Mouse (Mus musculus) ES-E14 (cell line): Measurements from ENCODE around the gene Hils1. TPM values are rescaled to one million over a fixed set of nuclear protein-coding genes. Genes with fewer than 3 reads are reported as not detected.

Source experiments
- DNase-seq: peaks from one replicate; pipeline ENCODE4 v3.0.0-alpha.2; 2013; ENCODE audit warnings: low read depth, low spot score
- H3K27ac ChIP-seq: 2 replicates; pipeline ENCODE4 v1.5.1; 2012; ENCODE audit warnings: low read depth, mild to moderate bottlenecking, low read length, moderate library complexity, mixed read lengths; ENCODE audit not compliant: poor library complexity, insufficient read depth, severe bottlenecking
- H3K36me3 ChIP-seq: 2 replicates; pipeline ENCODE4 v1.6.1; 2012; ENCODE audit warnings: mild to moderate bottlenecking, low read length, moderate library complexity, mixed read lengths; ENCODE audit not compliant: control insufficient read depth, poor library complexity, insufficient read depth, severe bottlenecking
- H3K4me1 ChIP-seq, 2 experiments: fragments of 150-350 bp in 1 of 2; sonication (generic) in 1 of 2; 2 replicates each; pipeline ENCODE4 v1.6.1; 2012; ENCODE audit warnings: low read length in 2 of 2, mild to moderate bottlenecking in 1 of 2, mixed read lengths in 1 of 2; ENCODE audit not compliant: control insufficient read depth in 2 of 2, insufficient read depth in 2 of 2, poor library complexity in 1 of 2
- H3K4me3 ChIP-seq, 2 experiments: fragments of 150-350 bp in 1 of 2; sonication (generic) in 1 of 2; 2 replicates each; pipeline ENCODE4 v1.5.1; 2012; ENCODE audit warnings: low read length in 2 of 2, low read depth in 1 of 2, mild to moderate bottlenecking in 1 of 2, mixed read lengths in 1 of 2; ENCODE audit not compliant: insufficient read depth in 1 of 2, poor library complexity in 1 of 2, severe bottlenecking in 1 of 2
- H3K9ac ChIP-seq: 2 replicates; pipeline ENCODE4 v1.6.1; 2012; ENCODE audit warnings: low read depth, mild to moderate bottlenecking, low read length, mixed read lengths; ENCODE audit not compliant: poor library complexity, insufficient read depth, severe bottlenecking
- H3K9me3 ChIP-seq: fragments of 150-350 bp; sonication (generic); 2 replicates; pipeline ENCODE4 v1.6.1; 2012; ENCODE audit warnings: low read depth, mild to moderate bottlenecking, low read length; ENCODE audit not compliant: control insufficient read depth, insufficient read depth
- CHD2 ChIP-seq: IDR thresholded peaks from 2 replicates; pipeline ENCODE4 v1.6.1; 2014; ENCODE audit warnings: mild to moderate bottlenecking, low read depth, low read length, inconsistent platforms
- HCFC1 ChIP-seq: IDR thresholded peaks from 2 replicates; pipeline ENCODE4 v1.6.1; 2012; ENCODE audit warnings: low read length, inconsistent platforms, borderline replicate concordance; ENCODE audit not compliant: insufficient read depth
- MAFK ChIP-seq: IDR thresholded peaks from 2 replicates; pipeline ENCODE4 v1.6.1; 2014; ENCODE audit warnings: mild to moderate bottlenecking, low read depth, low read length, inconsistent platforms; ENCODE audit not compliant: insufficient read depth
- ZC3H11A ChIP-seq: IDR thresholded peaks from 2 replicates; pipeline ENCODE4 v1.6.1; 2012; ENCODE audit warnings: low read depth, mild to moderate bottlenecking, inconsistent platforms, low read length, borderline replicate concordance
- ZNF384 ChIP-seq: IDR thresholded peaks from 2 replicates; pipeline ENCODE4 v1.6.1; 2012; ENCODE audit warnings: low read depth, low read length, inconsistent platforms
- in situ Hi-C, 2 experiments: fragments of 600-800 bp; cut with MboI; formaldehyde crosslinking; loops; one replicate each; pipeline ENCODE4 v1.15.1; 2025; ENCODE audit warnings: low sequenced_read_pairs in 2 of 2, inconsistent platforms in 1 of 2; ENCODE audit not compliant: unreplicated experiment in 2 of 2
- total RNA-seq: library from RNA; depleted of rRNA; stranded (reverse); fragments of 300-350 nt; gene quantifications from 2 replicates; pipeline ENCODE4 v1.2.3, GENCODE M21; 2012

Hils1 gene
- total RNA-seq, 1 experiment: not detected

DNA sequence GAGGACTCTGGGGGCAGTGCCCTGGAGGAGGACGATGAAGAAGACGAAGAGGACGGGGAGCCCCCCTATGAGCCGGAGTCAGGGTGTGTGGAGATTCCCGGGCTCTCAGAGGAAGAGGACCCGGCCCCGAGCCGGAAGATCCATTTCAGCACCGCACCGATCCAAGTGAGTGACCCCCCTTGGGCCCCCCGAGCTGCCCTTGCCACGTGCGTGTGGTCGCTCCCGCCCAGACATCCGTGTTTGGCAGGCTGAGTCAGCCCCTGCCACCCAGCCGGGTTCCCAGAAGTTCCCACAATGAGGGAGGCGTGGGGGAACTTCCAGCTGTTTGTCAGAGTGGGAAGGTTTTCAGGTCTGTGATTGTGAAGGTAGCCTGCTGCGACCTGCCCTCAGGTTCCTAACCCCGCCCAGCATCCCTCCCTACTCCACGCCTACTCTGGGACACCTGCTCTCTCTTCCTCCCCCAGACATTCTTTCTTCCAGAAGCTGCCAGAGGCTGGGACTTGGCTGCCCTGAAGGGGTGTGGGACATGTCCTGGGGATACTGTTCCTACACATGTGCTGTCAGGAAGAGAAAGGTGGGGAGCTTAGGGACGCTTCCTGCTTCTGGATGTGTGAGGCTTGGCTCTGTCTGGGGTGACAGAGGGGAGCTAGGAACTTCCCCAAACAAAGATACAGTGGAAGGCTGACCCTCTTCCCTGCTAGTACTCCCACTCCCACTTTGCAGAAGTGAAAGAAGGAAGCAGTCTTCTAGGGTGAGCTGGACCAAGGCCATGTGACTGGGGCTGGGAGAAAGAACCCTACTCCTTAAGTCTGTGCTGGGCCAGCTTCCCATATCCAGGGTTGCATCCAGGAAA is 25.6 kb downstream of the Hils1 start:
- peak; percentile 75 for DNase-seq
- peaks cover 13% of the 10 kb centered on the region; the same call in 1 of the 2 replicates for H3K36me3 ChIP-seq
- H3K9ac ChIP-seq: peak overlapping the region; percentile 79
- H3K27ac ChIP-seq: no peak overlapping the region
- peak overlapping the region; percentile 81 to 89 for H3K4me3 ChIP-seq
- H3K9me3 ChIP-seq: no peaks in the 10 kb centered on the region
- TF ChIP-seq CHD2 (no peak), ZNF384 (no peak), MAFK (no peak), HCFC1 (0 out of 2 replicates have a peak, but pooled peaks have one; percentile 34), ZC3H11A (no peak)
- in situ Hi-C loops: no loop called here
- H3K4me1 ChIP-seq: peaks cover 3 to 27% of the 10 kb centered on the region in 2 experiments; a peak in 3 of 4 replicates

DNA sequence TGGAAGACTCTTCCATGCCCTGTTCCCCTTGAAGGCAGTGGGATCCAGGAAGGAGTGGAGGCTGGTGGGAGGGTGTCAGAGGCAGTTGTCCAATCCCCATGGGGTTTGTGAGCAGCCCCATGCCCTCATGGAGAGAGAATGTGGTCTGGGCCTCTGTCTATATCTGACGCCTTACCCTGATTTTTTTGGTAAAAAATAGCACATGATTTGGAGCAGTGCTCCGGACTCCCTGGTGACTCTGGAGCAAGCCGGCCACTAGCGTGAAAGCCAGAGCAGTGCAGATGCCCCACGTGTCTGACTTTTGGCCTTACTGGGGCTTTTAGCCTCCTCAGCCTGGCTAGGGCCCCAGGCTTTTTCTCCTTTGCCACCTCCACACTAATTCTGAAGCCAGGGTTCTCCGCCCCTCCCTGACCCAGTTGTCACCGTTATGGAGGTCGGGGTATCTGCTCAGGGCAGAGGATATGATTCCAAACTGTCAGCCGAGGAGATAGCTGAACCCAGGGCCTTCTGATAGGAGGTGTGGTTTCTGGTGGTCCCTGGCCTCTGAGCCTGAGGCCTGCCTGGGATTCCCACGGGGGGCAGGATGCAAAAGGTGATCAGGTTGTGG is 26.9 kb downstream of the Hils1 start:
- Histone ChIP-seq H3K36me3 (peaks cover 13% of the 10 kb centered on the region; the same call in 1 of the 2 replicates), H3K27ac (no peak overlapping the region), H3K9ac (no peak overlapping the region), H3K4me3 (no peak overlapping the region), H3K4me1 (peaks cover 0 to 18% of the 10 kb centered on the region in 2 experiments; a peak in 3 of 4 replicates), H3K9me3 (no peaks in the 10 kb centered on the region)
- DNase-seq: no peak
- TF ChIP-seq MAFK (no peak), HCFC1 (no peak), ZNF384 (no peak), ZC3H11A (no peak), CHD2 (no peak)
- in situ Hi-C loops: no loop called here

DNA sequence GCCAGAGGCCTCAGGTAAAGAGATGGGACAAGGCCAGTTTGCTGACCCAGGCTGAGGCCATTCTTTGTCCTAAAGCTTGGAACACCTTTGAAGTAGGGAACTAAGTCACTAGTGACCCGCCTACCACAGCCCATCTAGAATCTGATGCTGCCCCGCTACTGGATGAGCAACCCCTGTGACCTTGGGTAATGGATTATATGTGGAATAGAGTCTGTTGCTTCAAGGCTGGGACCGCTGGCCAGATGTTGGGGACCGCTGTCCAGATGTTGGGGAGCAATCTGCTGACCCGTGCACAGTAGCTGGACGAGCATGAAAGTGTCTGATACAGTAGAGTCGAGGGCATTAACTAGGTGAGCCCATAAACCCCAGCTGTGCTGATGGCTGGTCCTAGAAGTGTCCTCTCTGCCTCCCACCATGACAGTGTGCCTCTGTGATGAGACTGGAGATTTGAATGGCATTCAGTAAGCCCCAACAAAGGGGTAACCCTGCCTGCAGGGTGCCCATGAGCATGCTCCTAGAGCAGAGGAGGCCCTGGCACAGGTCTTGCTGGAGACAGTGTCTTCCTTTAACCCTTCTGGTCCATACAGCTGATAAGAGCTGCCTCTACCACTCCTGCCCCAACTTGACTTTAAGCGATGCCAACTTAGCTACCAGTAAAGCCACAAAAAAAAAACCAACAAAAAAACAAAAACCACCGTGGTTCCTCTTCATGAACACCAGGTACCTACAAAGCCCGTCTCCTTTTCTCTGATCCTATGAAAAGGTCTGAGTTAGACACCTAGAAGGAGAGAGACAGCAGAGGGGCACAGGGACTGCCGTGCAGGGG is 27.8 kb downstream of the Hils1 start:
- Histone ChIP-seq H3K4me3 (no peak overlapping the region), H3K4me1 (peaks cover 0 to 18% of the 10 kb centered on the region in 2 experiments; a peak in 2 of 4 replicates), H3K27ac (no peak overlapping the region), H3K36me3 (peaks cover 13% of the 10 kb centered on the region; the same call in 1 of the 2 replicates), H3K9me3 (no peaks in the 10 kb centered on the region), H3K9ac (no peak overlapping the region)
- TF ChIP-seq ZC3H11A (no peak), MAFK (no peak), ZNF384 (no peak), CHD2 (no peak), HCFC1 (no peak)
- in situ Hi-C loops: no loop called here
- DNase-seq: no peak

DNA sequence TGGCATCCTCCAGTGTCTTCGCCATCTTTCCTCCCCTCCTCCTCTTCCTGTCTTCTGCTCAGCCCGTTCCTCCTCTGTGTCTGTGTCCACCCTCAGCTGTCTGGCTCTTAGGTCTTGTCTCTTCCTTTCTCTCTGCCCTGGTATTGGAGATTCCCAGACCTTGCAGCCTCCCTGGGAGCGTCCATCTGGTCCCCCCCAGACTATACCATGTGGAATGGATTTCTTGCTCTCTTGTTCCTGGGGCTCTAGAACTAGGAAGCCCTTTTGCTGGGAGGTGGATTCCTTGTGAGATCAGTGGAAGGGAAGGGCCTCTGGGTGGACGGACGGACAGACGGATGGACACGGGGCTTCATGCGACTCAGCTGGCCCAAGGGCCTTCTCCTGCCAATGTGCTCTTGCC is 28.7 kb downstream of the Hils1 start:
- Histone ChIP-seq H3K4me3 (no peak overlapping the region), H3K9ac (no peak overlapping the region), H3K9me3 (no peaks in the 10 kb centered on the region), H3K27ac (no peak overlapping the region), H3K4me1 (peaks cover 0 to 24% of the 10 kb centered on the region in 2 experiments; a peak in 2 of 4 replicates), H3K36me3 (peaks cover 13% of the 10 kb centered on the region; the same call in 1 of the 2 replicates)
- TF ChIP-seq MAFK (no peak), ZNF384 (no peak), HCFC1 (no peak), ZC3H11A (no peak), CHD2 (no peak)
- in situ Hi-C loops: no loop called here
- no peak for DNase-seq
